Mouse (Mus musculus) liver, postnatal 0 days (tissue): Measurements from ENCODE around the gene Slamf1. TPM values are rescaled to one million over a fixed set of nuclear protein-coding genes. Genes with fewer than 3 reads are reported as not detected.

Experiments used
- ATAC-seq: fragments of 200-750 bp; cut with Nextera tagmentation; 2 replicates; pipeline ENCODE4 v1.8.0; 2017; ENCODE audit warnings: mild to moderate bottlenecking, moderate library complexity
- DNase-seq: peaks from one replicate; pipeline ENCODE4 v3.0.0-alpha.2; 2016
- H3K27ac ChIP-seq: fragments of 300-500 bp; sonication (generic); 2 replicates; pipeline ENCODE4 v1.5.1; 2014; ENCODE audit warnings: antibody characterized with exemption, moderate library complexity, mild to moderate bottlenecking, low read depth
- H3K27me3 ChIP-seq: fragments of 300-500 bp; sonication (generic); 2 replicates; pipeline ENCODE4 v1.6.1; 2014; ENCODE audit warnings: low read length, control low read depth, mixed read lengths; ENCODE audit not compliant: insufficient read depth
- H3K36me3 ChIP-seq: fragments of 300-500 bp; sonication (generic); replicated peaks from 2 replicates; pipeline ENCODE4 v1.6.1; 2014; ENCODE audit warnings: mild to moderate bottlenecking, control low read depth, low read length, moderate library complexity, mixed read lengths; ENCODE audit not compliant: insufficient read depth
- H3K4me1 ChIP-seq: fragments of 300-500 bp; sonication (generic); 2 replicates; pipeline ENCODE4 v1.6.1; 2014; ENCODE audit warnings: antibody characterized with exemption, mild to moderate bottlenecking, control low read depth; ENCODE audit not compliant: insufficient read depth
- H3K4me2 ChIP-seq: fragments of 300-500 bp; sonication (generic); 2 replicates; pipeline ENCODE4 v1.6.1; 2014; ENCODE audit warnings: low read depth, mild to moderate bottlenecking, low read length, moderate library complexity, mixed read lengths
- H3K4me3 ChIP-seq: fragments of 300-500 bp; sonication (generic); 2 replicates; pipeline ENCODE4 v1.5.1; 2014; ENCODE audit warnings: low read depth, low read length
- H3K9ac ChIP-seq: fragments of 300-500 bp; sonication (generic); replicated peaks from 2 replicates; pipeline ENCODE4 v1.6.1; 2014; ENCODE audit warnings: mild to moderate bottlenecking, moderate library complexity
- H3K9me3 ChIP-seq: fragments of 300-500 bp; sonication (generic); 2 replicates; pipeline ENCODE4 v1.6.1; 2016; ENCODE audit warnings: mild to moderate bottlenecking, control low read depth, low read length, mixed read lengths
- CTCF ChIP-seq: sonication (generic); IDR thresholded peaks from 2 replicates; pipeline ENCODE4 v1.5.1; 2016; ENCODE audit warnings: antibody characterized with exemption, low read depth
- EP300 ChIP-seq: IDR thresholded peaks from 2 replicates; pipeline ENCODE4 v1.6.1; 2016; ENCODE audit warnings: antibody characterized with exemption, low read depth, mild to moderate bottlenecking
- WGBS: fragments of 180-500 bp; shearing (Covaris S2); extraction: QIAGEN DNeasy Blood & Tissue Kit; methylation state at CpG from one replicate; pipeline ENCODE4 v1.1.7; 2014; ENCODE audit not compliant: insufficient replicate concordance; 5-methylcytosine and 5-hydroxymethylcytosine counted together
- polyA plus RNA-seq: library from polyadenylated mRNA; unstranded; fragments of >200 nt; fragmentation: Nextera tagmentation; extraction: Ambion mirVana; gene quantifications from 2 replicates; pipeline ENCODE4 v1.2.1, GENCODE M21; 2015

Slamf1 gene
- polyA plus RNA-seq, result 2.4 and 2.5 TPM in 2 replicates

DNA sequence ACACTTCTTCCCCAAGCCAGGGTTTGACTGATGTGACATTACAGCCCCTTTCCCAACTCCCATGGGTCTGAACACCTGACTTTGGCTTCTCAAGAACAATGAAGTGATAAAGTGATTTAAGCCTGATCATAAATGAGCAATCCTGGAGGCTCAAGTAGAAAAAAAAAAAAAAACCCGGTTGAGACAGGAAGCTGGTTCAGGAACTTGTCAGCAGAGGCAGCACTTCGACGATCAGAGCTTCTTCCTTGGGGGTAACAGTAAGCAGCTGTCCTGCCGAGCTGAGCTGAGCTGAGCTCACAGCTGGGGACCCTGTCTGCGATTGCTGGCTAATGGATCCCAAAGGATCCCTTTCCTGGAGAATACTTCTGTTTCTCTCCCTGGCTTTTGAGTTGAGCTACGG is at the start of gene Slamf1:
TSS of gene Slamf1 (plus strand) at position 230 of the 400 bp plus-strand sequence.
- 8% methylated on average over 6 of the region's 6 CpGs for WGBS
- TF ChIP-seq EP300 (no peak), CTCF (no peak)
- DNase-seq (no peak), ATAC-seq (no peak)
- no peak within 1 kb of the TSS for H3K4me2 ChIP-seq
- no peaks in the 10 kb centered on the region for H3K9me3 ChIP-seq
- no peaks in the 10 kb centered on the region for H3K27me3 ChIP-seq
- 0 out of 2 replicates have a peak, but pooled peaks cover 2% of the 10 kb centered on the region for H3K4me1 ChIP-seq
- no peak within 1 kb of the TSS for H3K27ac ChIP-seq
- H3K4me3 ChIP-seq, result no peak within 1 kb of the TSS
- no peak within 1 kb of the TSS for H3K9ac ChIP-seq
- no peaks in the 10 kb centered on the region for H3K36me3 ChIP-seq

DNA sequence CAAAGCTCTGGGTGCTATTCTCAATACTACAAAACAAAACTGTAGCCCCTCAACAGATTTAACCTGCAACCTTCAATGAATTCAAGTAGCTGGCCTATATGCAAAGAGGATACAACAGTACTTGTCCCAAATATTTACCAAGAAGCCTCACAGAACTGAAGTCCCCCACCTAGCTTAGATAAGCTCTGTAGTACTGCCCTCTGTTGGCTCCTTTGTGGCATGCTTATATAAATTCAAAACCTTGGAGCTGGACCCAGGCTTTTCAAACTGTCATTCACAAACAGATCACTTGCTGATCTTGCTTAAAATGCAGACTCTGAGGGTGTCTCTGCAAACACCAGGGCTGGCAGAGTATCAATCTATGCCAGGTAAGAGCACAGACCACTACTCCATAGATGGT is 35.7 kb upstream of the Slamf1 start:
- TF ChIP-seq CTCF (no peak), EP300 (no peak)
- DNase-seq, result no peak
- H3K4me1 ChIP-seq, result no peaks in the 10 kb centered on the region
- H3K27me3 ChIP-seq, result no peaks in the 10 kb centered on the region
- no peaks in the 10 kb centered on the region for H3K36me3 ChIP-seq
- 0 out of 2 replicates have a peak, but pooled peaks cover 2% of the 10 kb centered on the region for H3K9me3 ChIP-seq
- H3K9ac ChIP-seq, result no peak overlapping the region
- H3K4me2 ChIP-seq, result no peak overlapping the region
- H3K27ac ChIP-seq, result no peak overlapping the region
- ATAC-seq, result no peak
- H3K4me3 ChIP-seq, result no peak overlapping the region

DNA sequence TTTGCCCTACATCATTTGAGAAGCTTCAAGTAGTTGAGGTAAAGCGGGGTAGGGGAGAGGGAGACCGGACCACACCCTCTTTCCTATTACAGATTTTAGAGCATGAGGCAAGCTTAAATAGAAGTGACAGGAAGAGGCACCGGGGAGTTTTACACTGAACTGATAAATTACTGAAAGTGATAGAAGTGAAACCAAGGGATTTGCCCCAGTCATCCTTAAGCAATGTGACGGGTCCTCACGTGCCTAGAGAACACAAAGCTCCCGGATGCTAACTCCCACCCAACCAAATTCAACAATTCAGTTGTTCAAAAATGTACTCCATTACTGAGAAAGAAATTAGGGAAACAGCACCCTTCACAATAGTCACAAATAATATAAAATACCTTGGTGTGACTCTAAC is 32.0 kb upstream of the Slamf1 start:
- ATAC-seq (no peak), DNase-seq (no peak)
- Histone ChIP-seq H3K4me1 (no peaks in the 10 kb centered on the region), H3K9ac (no peak overlapping the region), H3K27me3 (no peaks in the 10 kb centered on the region), H3K9me3 (no peaks in the 10 kb centered on the region), H3K36me3 (no peaks in the 10 kb centered on the region), H3K4me3 (no peak overlapping the region), H3K27ac (no peak overlapping the region), H3K4me2 (no peak overlapping the region)
- TF ChIP-seq EP300, result no peak
- TF ChIP-seq CTCF, result no peak
- WGBS, result 54% methylated on average over 6 of the region's 6 CpGs

DNA sequence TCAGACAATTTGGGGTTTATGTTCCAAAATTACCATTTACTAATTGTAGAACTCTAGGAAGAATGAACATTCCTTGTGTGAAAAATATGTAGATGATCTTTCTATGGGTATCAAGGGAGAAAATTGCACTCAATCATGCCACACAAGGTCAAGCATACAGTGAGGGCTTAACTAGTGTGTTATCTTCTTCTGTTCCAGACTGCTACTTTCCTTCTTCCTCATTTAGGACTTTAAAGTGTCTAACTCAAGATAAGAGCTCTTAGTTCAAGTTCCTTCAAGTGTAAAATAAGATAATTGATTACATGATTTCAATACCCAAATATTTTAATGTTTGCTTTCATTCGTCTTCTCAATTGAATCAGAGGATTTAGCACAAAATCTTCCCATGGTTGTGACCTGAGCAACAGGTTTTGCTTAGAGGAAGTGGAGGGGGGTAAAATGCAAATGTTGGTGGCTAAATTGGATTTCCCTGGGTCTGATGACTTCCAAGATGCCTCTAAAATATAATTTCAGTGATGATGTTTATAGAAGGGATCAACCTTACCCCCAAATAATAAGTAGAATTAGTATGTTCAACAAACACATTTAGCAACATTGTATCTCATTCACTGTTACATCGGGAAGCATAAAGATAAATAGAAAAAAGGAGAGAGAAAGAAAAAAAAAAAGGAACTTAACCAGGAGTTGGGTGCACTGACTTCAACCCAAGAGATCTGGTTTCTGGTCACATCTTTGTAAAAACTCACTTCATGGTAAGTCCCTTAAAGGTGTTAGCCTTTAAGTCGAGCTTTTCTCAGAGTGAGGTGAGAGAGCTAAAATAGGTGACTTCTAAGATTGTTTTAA is 18.6 kb upstream of the Slamf1 start:
- DNase-seq (no peak), ATAC-seq (no peak)
- H3K36me3 ChIP-seq, result no peaks in the 10 kb centered on the region
- no peak overlapping the region for H3K4me3 ChIP-seq
- H3K9ac ChIP-seq, result no peak overlapping the region
- no peak overlapping the region for H3K4me2 ChIP-seq
- no peaks in the 10 kb centered on the region for H3K4me1 ChIP-seq
- no peak for TF ChIP-seq EP300
- no peak for TF ChIP-seq CTCF
- H3K27ac ChIP-seq, result no peak overlapping the region
- no peaks in the 10 kb centered on the region for H3K9me3 ChIP-seq
- no peaks in the 10 kb centered on the region for H3K27me3 ChIP-seq
- WGBS, result 65% methylated on average over 3 of the region's 3 CpGs

DNA sequence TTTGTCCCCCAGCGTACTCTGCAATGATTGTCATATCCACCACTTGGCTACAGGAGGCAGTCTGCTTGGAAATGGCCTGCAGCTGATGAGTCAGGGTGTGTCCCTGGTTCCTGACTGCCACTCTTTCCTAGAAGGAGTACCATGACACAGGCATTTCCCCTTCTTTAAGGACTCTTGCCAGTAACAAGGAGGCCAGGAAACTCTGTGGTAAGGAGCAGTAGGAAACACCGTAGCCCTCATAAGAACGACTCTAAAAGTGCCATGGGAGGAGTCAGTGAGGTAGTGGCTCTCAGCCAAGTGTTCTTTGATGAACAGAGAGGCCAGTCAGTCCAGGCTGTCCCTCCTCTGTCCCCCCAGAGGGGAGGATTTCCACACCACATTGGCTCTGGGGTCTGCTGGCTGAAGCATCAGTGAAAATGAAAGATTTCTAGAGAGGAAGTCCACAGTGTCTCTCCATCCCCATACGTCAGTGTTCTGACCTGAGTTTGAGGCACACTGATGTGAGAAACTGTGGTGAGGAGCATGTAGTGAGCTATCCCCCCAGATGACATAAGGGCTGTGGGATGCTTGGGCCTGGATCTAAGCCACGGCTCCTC is 5.0 kb upstream of the Slamf1 start:
- Histone ChIP-seq H3K9ac (no peak overlapping the region), H3K36me3 (no peaks in the 10 kb centered on the region), H3K4me1 (no peaks in the 10 kb centered on the region), H3K4me3 (no peak overlapping the region), H3K27ac (no peak overlapping the region), H3K27me3 (no peaks in the 10 kb centered on the region), H3K4me2 (no peak overlapping the region), H3K9me3 (no peaks in the 10 kb centered on the region)
- TF ChIP-seq CTCF (peak; percentile 7; the same call in 1 of the 2 replicates), EP300 (no peak)
- 55% methylated on average over 5 of the region's 5 CpGs for WGBS
- DNase-seq (no peak), ATAC-seq (no peak)

DNA sequence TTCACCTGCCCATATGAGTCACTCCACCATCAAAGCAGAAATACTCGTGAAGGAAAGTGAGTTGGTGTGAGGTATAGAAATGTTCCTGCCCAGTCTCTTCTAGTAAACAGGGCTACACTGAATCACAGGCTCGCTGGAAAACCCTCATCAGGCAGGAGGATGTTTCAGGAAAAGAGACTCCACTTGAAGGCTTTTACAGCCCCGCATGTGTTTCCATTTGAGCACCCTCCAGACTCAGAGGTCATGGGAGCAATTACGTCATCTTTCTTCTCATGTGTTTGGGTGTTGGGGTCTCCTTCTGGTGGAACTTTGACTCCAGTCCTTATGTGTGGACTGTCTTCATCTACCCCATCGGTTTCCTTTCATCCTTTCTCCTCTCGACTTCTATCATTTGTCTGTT is 4.1 kb downstream of the Slamf1 start:
- no peak for DNase-seq
- Histone ChIP-seq H3K4me3 (no peak overlapping the region), H3K4me2 (no peak overlapping the region), H3K27ac (no peak overlapping the region), H3K9ac (no peak overlapping the region), H3K27me3 (no peaks in the 10 kb centered on the region), H3K4me1 (0 out of 2 replicates have a peak, but pooled peaks cover 2% of the 10 kb centered on the region), H3K36me3 (no peaks in the 10 kb centered on the region), H3K9me3 (no peaks in the 10 kb centered on the region)
- WGBS, result 67% methylated on average over 6 of the region's 6 CpGs
- ATAC-seq, result no peak
- TF ChIP-seq EP300 (no peak), CTCF (no peak)
